Mouse (Mus musculus) erythroblast, embryonic 14.5 days (primary cell): Measurements from ENCODE around the gene Olfr1056. TPM values are rescaled to one million over a fixed set of nuclear protein-coding genes. Genes with fewer than 3 reads are reported as not detected.
"Not testable (repeated sequence)": the region's sequence is repeated elsewhere in the genome, so short reads cannot be mapped to it uniquely, and the experiment has no call there.

ENCODE experiments used
- H3K27me3 ChIP-seq: 2 replicates; pipeline ENCODE4 v1.6.1; 2012; ENCODE audit warnings: inconsistent platforms; ENCODE audit not compliant: control insufficient read depth
- H3K36me3 ChIP-seq: 2 replicates; pipeline ENCODE4 v1.6.1; 2012; ENCODE audit warnings: mild to moderate bottlenecking, inconsistent platforms; ENCODE audit not compliant: control insufficient read depth
- H3K4me1 ChIP-seq: 2 replicates; pipeline ENCODE4 v1.6.1; 2012; ENCODE audit warnings: inconsistent platforms; ENCODE audit not compliant: control insufficient read depth
- H3K4me3 ChIP-seq: replicated peaks from 2 replicates; pipeline ENCODE3; 2012; ENCODE audit warnings: moderate library complexity, mild to moderate bottlenecking, inconsistent platforms
- H3K9me3 ChIP-seq: 2 replicates; pipeline ENCODE4 v1.6.1; 2012; ENCODE audit warnings: low read length, inconsistent platforms, mixed read lengths; ENCODE audit not compliant: control insufficient read depth
- GATA1 ChIP-seq: IDR thresholded peaks from 2 replicates; pipeline ENCODE4 v1.6.1; 2012; ENCODE audit warnings: low read length, inconsistent platforms, mixed read lengths
- TAL1 ChIP-seq: IDR thresholded peaks from 3 replicates; pipeline ENCODE4 v1.6.1; 2012; ENCODE audit warnings: low read length, inconsistent platforms, mixed read lengths
- polyA plus RNA-seq: library from polyadenylated mRNA; stranded (reverse); fragments of >175 nt; gene quantifications from 2 replicates; pipeline ENCODE4 v1.2.3, GENCODE M21; 2012

Olfr1056 gene
- polyA plus RNA-seq = not detected in 2 replicates

- H3K9me3 ChIP-seq = peaks cover 4% of the 10 kb centered on the region; the same call in 1 of the 2 replicates
- no peaks in the 10 kb centered on the region for H3K27me3 ChIP-seq
- no peak within 1 kb of the TSS for H3K4me3 ChIP-seq
- TF ChIP-seq TAL1 (no peak), GATA1 (no peak)
- H3K4me1 ChIP-seq = no peaks in the 10 kb centered on the region
- no peaks in the 10 kb centered on the region for H3K36me3 ChIP-seq
Observed at GRCm38 (mm10) chr2:86362369-86362768, at the start of gene Olfr1056. Olfr1056 (minus strand) TSS chr2:86362469.

GRCm38 (mm10) chr2:86395114-86395513, 32.8 kb upstream of the Olfr1056 start:
- Histone ChIP-seq H3K9me3 (peaks cover 4% of the 10 kb centered on the region; the same call in 1 of the 2 replicates), H3K27me3 (no peaks in the 10 kb centered on the region), H3K4me1 (no peaks in the 10 kb centered on the region), H3K4me3 (no peak overlapping the region), H3K36me3 (no peaks in the 10 kb centered on the region)
- TF ChIP-seq GATA1 (no peak), TAL1 (no peak)

- not testable (repeated sequence) for H3K4me1 ChIP-seq, H3K36me3 ChIP-seq, H3K27me3 ChIP-seq, H3K4me3 ChIP-seq, H3K9me3 ChIP-seq
Observed at GRCm38 (mm10) chr2:86388461-86388860, 26.2 kb upstream of the Olfr1056 start, which contains the start of gene Olfr1058. Olfr1058 (minus strand) TSS chr2:86388561.

DNA sequence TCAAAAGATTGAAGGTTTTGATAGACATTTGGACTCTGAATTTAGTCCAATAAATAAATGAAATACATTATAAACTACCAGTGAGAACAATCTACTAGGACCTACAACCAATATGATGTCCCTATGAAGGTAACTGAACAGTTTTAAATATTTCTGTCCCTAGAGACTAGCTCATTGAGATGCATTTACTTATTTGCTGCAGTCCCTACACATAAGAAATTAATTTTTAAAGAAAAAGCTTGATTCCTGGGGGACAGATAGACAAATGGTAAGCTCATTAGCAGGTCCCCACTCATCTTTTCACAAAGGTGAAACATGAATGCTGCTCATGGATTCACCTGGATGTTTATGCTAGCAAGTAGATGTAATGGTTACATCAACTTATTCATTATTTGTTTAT, 16.0 kb upstream of the Olfr1056 start, which contains the start of gene Olfr1057:
TSS of gene Olfr1057 (minus strand) at position 101 of the 400 bp plus-strand sequence.
- H3K27me3 ChIP-seq = no peaks in the 10 kb centered on the region
- H3K4me3 ChIP-seq = no peak within 1 kb of the TSS
- no peaks in the 10 kb centered on the region for H3K36me3 ChIP-seq
- peaks cover 2% of the 10 kb centered on the region; the same call in 1 of the 2 replicates for H3K9me3 ChIP-seq
- no peaks in the 10 kb centered on the region for H3K4me1 ChIP-seq
- TF ChIP-seq TAL1 = no peak
- TF ChIP-seq GATA1 = no peak

DNA sequence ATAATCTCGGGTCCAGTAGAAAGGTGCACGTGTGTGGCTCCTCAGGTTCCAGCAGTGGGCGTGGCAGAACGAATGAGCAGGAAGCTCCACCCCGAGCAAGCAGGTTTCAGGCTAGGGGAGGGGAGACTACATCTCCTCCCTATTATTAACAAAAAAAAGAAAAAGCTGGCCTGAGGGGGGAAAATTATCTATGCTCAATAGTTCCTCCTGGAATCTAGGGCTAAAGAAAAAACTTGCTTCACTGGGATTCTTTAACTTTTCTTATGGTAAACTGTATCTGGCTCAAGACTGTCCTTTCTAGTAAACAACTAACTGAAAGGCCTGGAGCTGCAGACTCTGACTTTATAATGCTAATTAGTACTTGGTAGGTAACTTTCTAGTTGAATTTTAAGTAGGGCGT, 4.1 kb upstream of the Olfr1056 start:
- H3K36me3 ChIP-seq, H3K4me1 ChIP-seq, H3K9me3 ChIP-seq, H3K27me3 ChIP-seq, H3K4me3 ChIP-seq: not testable (repeated sequence)

DNA sequence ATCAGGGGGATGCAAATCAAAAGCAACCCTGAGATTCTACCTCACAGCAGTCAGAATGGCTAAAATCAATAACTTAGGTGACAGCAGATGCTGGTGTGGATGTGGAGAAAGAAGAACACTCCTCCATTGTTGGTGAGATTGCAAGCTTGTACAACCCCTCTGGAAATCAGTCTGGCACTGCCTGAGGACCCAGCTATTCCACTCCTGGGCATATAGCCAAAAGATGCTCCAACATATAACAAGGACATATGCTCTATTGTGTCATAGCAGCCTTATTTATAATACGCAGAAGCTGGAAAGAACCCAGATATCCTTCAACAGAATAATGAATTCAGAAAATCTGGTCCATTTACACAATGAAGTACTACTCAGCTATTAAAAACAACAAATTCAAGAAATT, 10.5 kb downstream of the Olfr1056 start:
- H3K9me3 ChIP-seq, H3K36me3 ChIP-seq, H3K4me3 ChIP-seq, H3K27me3 ChIP-seq, H3K4me1 ChIP-seq: not testable (repeated sequence)

DNA sequence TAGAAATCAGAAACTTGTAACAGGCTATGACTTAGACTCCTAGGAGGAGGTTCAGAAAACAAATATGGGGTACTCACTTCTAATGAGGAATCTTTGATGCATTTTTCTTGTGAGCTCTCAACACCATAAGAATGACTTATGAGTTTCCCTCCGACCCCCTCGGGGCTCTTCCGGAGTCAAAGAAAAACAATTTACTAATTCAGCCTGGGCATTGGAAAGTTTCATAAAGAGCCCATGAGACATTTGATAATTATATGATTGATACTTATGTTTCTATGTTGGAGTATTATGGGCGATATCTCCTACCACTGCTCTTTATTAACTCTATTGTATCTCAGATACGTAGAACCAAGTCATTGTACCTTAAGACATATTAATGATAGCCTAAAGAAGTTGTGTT, 12.1 kb downstream of the Olfr1056 start, which contains the start of gene Olfr1055:
TSS of gene Olfr1055 (minus strand) at position 101 of the 400 bp plus-strand sequence.
- no peaks in the 10 kb centered on the region for H3K9me3 ChIP-seq
- H3K36me3 ChIP-seq = no peaks in the 10 kb centered on the region
- H3K4me1 ChIP-seq = no peaks in the 10 kb centered on the region
- H3K27me3 ChIP-seq = no peaks in the 10 kb centered on the region
- no peak within 1 kb of the TSS for H3K4me3 ChIP-seq
- TF ChIP-seq GATA1 = no peak

DNA sequence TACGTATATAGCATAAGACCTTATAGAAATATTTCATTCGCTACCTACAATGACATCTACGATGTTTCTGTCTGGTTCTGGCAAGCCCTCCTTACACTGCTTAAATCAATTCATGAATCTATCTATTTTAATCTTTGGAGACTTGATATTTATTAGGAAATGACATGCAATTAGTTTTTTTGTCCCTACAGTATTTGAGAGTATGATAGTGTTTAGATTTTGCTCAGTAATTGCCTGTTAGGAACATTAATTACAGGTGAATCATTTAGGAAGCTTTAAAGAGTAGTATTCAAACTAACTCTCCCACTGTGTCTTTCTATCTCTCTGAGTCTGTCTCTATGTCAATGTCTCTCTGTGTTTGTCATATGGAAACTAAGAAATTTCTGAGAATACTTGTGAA, 26.9 kb downstream of the Olfr1056 start, which contains the start of gene Olfr1054:
TSS of gene Olfr1054 (minus strand) at position 101 of the 400 bp plus-strand sequence.
- TF ChIP-seq GATA1 = no peak
- TF ChIP-seq TAL1 = no peak
- Histone ChIP-seq H3K4me3 (no peak within 1 kb of the TSS), H3K27me3 (no peaks in the 10 kb centered on the region), H3K4me1 (no peaks in the 10 kb centered on the region), H3K36me3 (no peaks in the 10 kb centered on the region), H3K9me3 (peaks cover 2% of the 10 kb centered on the region; the same call in 1 of the 2 replicates)

- no peaks in the 10 kb centered on the region for H3K36me3 ChIP-seq
- TF ChIP-seq TAL1 (no peak), GATA1 (no peak)
- H3K4me1 ChIP-seq = no peaks in the 10 kb centered on the region
- no peak within 1 kb of the TSS for H3K4me3 ChIP-seq
- no peaks in the 10 kb centered on the region for H3K9me3 ChIP-seq
- no peaks in the 10 kb centered on the region for H3K27me3 ChIP-seq
Observed at GRCm38 (mm10) chr2:86315184-86315583, 47.1 kb downstream of the Olfr1056 start, which contains the start of gene Olfr1053. Olfr1053 (minus strand) TSS chr2:86315284.

Other genes starting within 250 kb of the Olfr1056 start
- not detected in 2 replicates for gene Olfr1039, start 226.5 kb downstream of the Olfr1056 start, polyA plus RNA-seq
- gene Olfr1040, start 215.7 kb downstream of the Olfr1056 start, polyA plus RNA-seq = not detected in 2 replicates
- gene Olfr1042, start 200.6 kb downstream of the Olfr1056 start, polyA plus RNA-seq = not detected in 2 replicates
- gene Olfr1043, start 194.9 kb downstream of the Olfr1056 start, polyA plus RNA-seq = not detected in 2 replicates
- gene Olfr1044, start 184.6 kb downstream of the Olfr1056 start, polyA plus RNA-seq = not detected in 2 replicates
- not detected in 2 replicates for gene Olfr52, start 176.8 kb downstream of the Olfr1056 start, polyA plus RNA-seq
- gene Olfr1045, start 159.5 kb downstream of the Olfr1056 start, polyA plus RNA-seq = not detected in 2 replicates
- not detected in 2 replicates for gene Olfr1046, start 143.2 kb downstream of the Olfr1056 start, polyA plus RNA-seq
- not detected in 2 replicates for gene Olfr1047, start 131.1 kb downstream of the Olfr1056 start, polyA plus RNA-seq
- gene Olfr1048, start 122.2 kb downstream of the Olfr1056 start, polyA plus RNA-seq = not detected in 2 replicates
- not detected in 2 replicates for gene Olfr1049, start 104.1 kb downstream of the Olfr1056 start, polyA plus RNA-seq
- not detected in 2 replicates for gene Olfr1051, start 83.4 kb downstream of the Olfr1056 start, polyA plus RNA-seq
- not detected in 2 replicates for gene Olfr1052, start 70.0 kb downstream of the Olfr1056 start, polyA plus RNA-seq
- not detected in 2 replicates for gene Olfr1053, start 47.2 kb downstream of the Olfr1056 start, polyA plus RNA-seq
- gene Olfr1054, start 27.0 kb downstream of the Olfr1056 start, polyA plus RNA-seq = not detected in 2 replicates
- not detected in 2 replicates for gene Olfr1055, start 12.2 kb downstream of the Olfr1056 start, polyA plus RNA-seq
- gene Olfr1057, start 15.9 kb upstream of the Olfr1056 start, polyA plus RNA-seq = not detected in 2 replicates
- gene Olfr1058, start 26.1 kb upstream of the Olfr1056 start, polyA plus RNA-seq = not detected in 2 replicates
- 0.04 TPM in 1 of 2 replicates, not detected in the other for gene Olfr1061, start 51.6 kb upstream of the Olfr1056 start, polyA plus RNA-seq
- not detected in 2 replicates for gene Olfr1062, start 64.3 kb upstream of the Olfr1056 start, polyA plus RNA-seq
- not detected in 2 replicates for gene Olfr1065, start 88.1 kb upstream of the Olfr1056 start, polyA plus RNA-seq
- gene Olfr1066, start 93.8 kb upstream of the Olfr1056 start, polyA plus RNA-seq = not detected in 2 replicates
- gene Olfr228, start 124.9 kb upstream of the Olfr1056 start, polyA plus RNA-seq = not detected in 2 replicates
- gene Olfr1076, start 146.0 kb upstream of the Olfr1056 start, polyA plus RNA-seq = not detected in 2 replicates
- gene Olfr1079, start 180.0 kb upstream of the Olfr1056 start, polyA plus RNA-seq = not detected in 2 replicates
- not detected in 2 replicates for gene Olfr1080, start 195.8 kb upstream of the Olfr1056 start, polyA plus RNA-seq
- gene Olfr1082, start 236.5 kb upstream of the Olfr1056 start, polyA plus RNA-seq = not detected in 2 replicates